Mouse (Mus musculus) heart, postnatal 0 days (tissue): ENCODE results near the gene Anxa8. TPM values are rescaled to one million over a fixed set of nuclear protein-coding genes. Genes with fewer than 3 reads are reported as not detected.

Experiments used
- ATAC-seq: fragments of 200-750 bp; cut with Nextera tagmentation; 2 replicates; pipeline ENCODE4 v1.8.0; 2017; ENCODE audit warnings: low read depth, moderate number of reproducible peaks, moderate library complexity; ENCODE audit not compliant: insufficient read depth
- DNase-seq: peaks from one replicate; pipeline ENCODE4 v3.0.0-alpha.2; 2016; ENCODE audit warnings: low spot score
- H3K27ac ChIP-seq: fragments of 300-500 bp; sonication (generic); 2 replicates; pipeline ENCODE4 v1.5.1; 2014; ENCODE audit warnings: low read depth, mild to moderate bottlenecking
- H3K27me3 ChIP-seq: fragments of 300-500 bp; sonication (generic); 2 replicates; pipeline ENCODE4 v1.6.1; 2014; ENCODE audit warnings: low read length, mixed read lengths; ENCODE audit not compliant: control insufficient read depth, insufficient read depth
- H3K36me3 ChIP-seq: fragments of 300-500 bp; sonication (generic); replicated peaks from 2 replicates; pipeline ENCODE4 v1.6.1; 2014; ENCODE audit warnings: low read length, mixed read lengths; ENCODE audit not compliant: control insufficient read depth, insufficient read depth
- H3K4me1 ChIP-seq: fragments of 300-500 bp; sonication (generic); 2 replicates; pipeline ENCODE4 v1.6.1; 2014; ENCODE audit warnings: antibody characterized with exemption; ENCODE audit not compliant: control insufficient read depth, insufficient read depth
- H3K4me2 ChIP-seq: fragments of 300-500 bp; sonication (generic); 2 replicates; pipeline ENCODE4 v1.6.1; 2014; ENCODE audit warnings: low read depth, mild to moderate bottlenecking, low read length, moderate library complexity
- H3K4me3 ChIP-seq: fragments of 300-500 bp; sonication (generic); 2 replicates; pipeline ENCODE4 v1.5.1; 2014; ENCODE audit warnings: low read depth, low read length
- H3K9ac ChIP-seq: fragments of 300-500 bp; sonication (generic); replicated peaks from 2 replicates; pipeline ENCODE4 v1.6.1; 2014; ENCODE audit warnings: low read depth, low read length, mixed read lengths
- H3K9me3 ChIP-seq: fragments of 300-500 bp; sonication (generic); replicated peaks from 2 replicates; pipeline ENCODE4 v1.6.1; 2016; ENCODE audit warnings: low read length; ENCODE audit not compliant: control insufficient read depth
- CTCF ChIP-seq: IDR thresholded peaks from 2 replicates; pipeline ENCODE4 v1.5.1; 2016; ENCODE audit warnings: antibody characterized with exemption, control low read depth, low read depth
- EP300 ChIP-seq: IDR thresholded peaks from 2 replicates; pipeline ENCODE4 v1.6.1; 2016; ENCODE audit warnings: antibody characterized with exemption, low read depth
- WGBS: fragments of 180-500 bp; shearing (Covaris S2); extraction: QIAGEN DNeasy Blood & Tissue Kit; methylation state at CpG from one replicate; pipeline ENCODE4 v1.1.7; 2014; 5-methylcytosine and 5-hydroxymethylcytosine counted together
- polyA plus RNA-seq: library from polyadenylated mRNA; unstranded; fragments of >200 nt; fragmentation: Nextera tagmentation; extraction: Ambion mirVana; gene quantifications from 2 replicates; pipeline ENCODE4 v1.2.1, GENCODE M21; 2015
- total RNA-seq: library from RNA; depleted of rRNA; stranded (reverse); fragments of >200 nt; gene quantifications from 2 replicates; pipeline ENCODE4 v1.2.3, GENCODE M21; 2014; ENCODE audit warnings: low replicate concordance

Anxa8 gene
- total and polyA plus RNA-seq, 2 experiments from 2014 or later: 1.7 to 4.8 TPM

DNA sequence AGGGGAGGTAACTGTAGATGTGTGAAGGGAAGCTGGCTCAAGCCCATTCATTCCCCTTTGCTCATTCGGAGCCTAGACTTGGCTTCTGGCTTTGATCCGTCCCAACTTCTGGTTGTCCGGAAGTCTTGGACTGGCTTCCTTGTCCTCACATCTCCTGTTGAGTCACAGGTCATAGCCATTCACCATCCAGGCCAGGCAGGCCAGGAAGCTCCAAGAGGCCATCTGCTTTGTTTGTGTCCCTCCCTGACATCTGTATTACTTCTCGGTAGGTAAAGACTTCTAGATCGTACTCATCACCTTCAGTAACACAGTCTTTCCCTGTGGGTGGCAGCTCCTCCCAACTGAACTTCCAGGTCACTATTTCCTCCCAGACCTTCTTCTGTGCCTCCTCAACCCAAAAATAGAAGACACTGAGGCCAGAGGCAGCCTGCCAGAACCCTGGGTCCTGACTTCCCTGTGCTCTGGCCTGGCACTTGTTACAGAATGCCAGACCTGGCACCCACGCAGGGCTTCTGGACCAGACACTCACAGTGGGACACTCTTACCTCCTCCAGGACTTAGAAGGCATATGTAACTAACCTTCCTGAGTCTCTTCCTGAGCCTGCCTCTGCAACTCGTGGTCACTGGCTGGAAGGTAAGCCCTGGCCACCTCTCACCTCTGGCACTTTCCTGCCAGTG is 33.4 kb downstream of the Anxa8 start:
- TF ChIP-seq CTCF (no peak), EP300 (no peak)
- Histone ChIP-seq H3K4me1 (peaks cover 19% of the 10 kb centered on the region), H3K9me3 (no peaks in the 10 kb centered on the region), H3K4me2 (no peak overlapping the region), H3K36me3 (no peaks in the 10 kb centered on the region), H3K27me3 (no peaks in the 10 kb centered on the region), H3K27ac (no peak overlapping the region), H3K9ac (no peak overlapping the region), H3K4me3 (no peak overlapping the region)
- WGBS: 46% methylated on average over 7 of the region's 7 CpGs
- ATAC-seq: no peak
- DNase-seq: no peak

GRCm38 (mm10) chr14:34120016-34120910 is 34.5 kb downstream of the Anxa8 start:
- DNase-seq: peak; percentile 39
- 57% methylated on average over 12 of the region's 12 CpGs for WGBS

GRCm38 (mm10) chr14:34120923-34121351 is 35.2 kb downstream of the Anxa8 start:
- peaks cover 19% of the 10 kb centered on the region for H3K4me1 ChIP-seq
- DNase-seq (no peak), ATAC-seq (no peak)
- H3K4me2 ChIP-seq: no peak overlapping the region
- 93% methylated on average over 3 of the region's 3 CpGs for WGBS
- no peaks in the 10 kb centered on the region for H3K36me3 ChIP-seq
- H3K27me3 ChIP-seq: no peaks in the 10 kb centered on the region
- H3K27ac ChIP-seq: no peak overlapping the region
- TF ChIP-seq CTCF: no peak
- TF ChIP-seq EP300: no peak
- H3K9ac ChIP-seq: no peak overlapping the region
- no peak overlapping the region for H3K4me3 ChIP-seq
- H3K9me3 ChIP-seq: no peaks in the 10 kb centered on the region

More at GRCm38 (mm10) chr14:34120016-34120910, 34.5 kb downstream of the Anxa8 start:
- no peaks in the 10 kb centered on the region for H3K27me3 ChIP-seq
- ATAC-seq: peak; percentile 89
- peaks cover 19% of the 10 kb centered on the region for H3K4me1 ChIP-seq
- no peaks in the 10 kb centered on the region for H3K36me3 ChIP-seq
- no peaks in the 10 kb centered on the region for H3K9me3 ChIP-seq
- H3K27ac ChIP-seq: peak overlapping the region; percentile 18; the same call in 1 of the 2 replicates
- no peak overlapping the region for H3K4me3 ChIP-seq
- no peak overlapping the region for H3K9ac ChIP-seq
- H3K4me2 ChIP-seq: no peak overlapping the region
- 0 out of 2 replicates have a peak, but pooled peaks have one; percentile 30 for TF ChIP-seq EP300
- no peak for TF ChIP-seq CTCF

DNA sequence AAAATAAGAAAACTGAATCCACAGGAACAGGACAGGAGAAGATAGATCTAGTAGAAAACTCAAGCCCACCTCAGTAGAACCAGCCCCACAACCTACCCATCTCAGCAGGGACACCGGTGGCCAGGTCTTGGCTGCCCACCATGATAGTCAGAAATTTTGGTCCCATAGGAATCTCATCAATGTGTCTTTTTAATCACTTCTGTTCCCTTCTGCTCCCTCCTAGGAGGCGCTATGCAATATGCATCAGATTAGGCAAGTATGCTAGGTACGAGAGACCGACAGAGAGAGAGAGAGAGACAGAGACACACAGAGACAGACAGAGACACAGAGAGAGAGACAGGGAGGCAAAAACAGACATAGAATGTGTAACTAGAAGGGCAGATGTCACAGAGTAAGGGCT is 35.9 kb downstream of the Anxa8 start:
- 91% methylated on average over 4 of the region's 4 CpGs for WGBS
- H3K9me3 ChIP-seq: no peaks in the 10 kb centered on the region
- H3K27ac ChIP-seq: no peak overlapping the region
- H3K36me3 ChIP-seq: no peaks in the 10 kb centered on the region
- TF ChIP-seq EP300 (no peak), CTCF (no peak)
- DNase-seq (no peak), ATAC-seq (no peak)
- H3K4me3 ChIP-seq: no peak overlapping the region
- peaks cover 19% of the 10 kb centered on the region for H3K4me1 ChIP-seq
- no peaks in the 10 kb centered on the region for H3K27me3 ChIP-seq
- no peak overlapping the region for H3K4me2 ChIP-seq
- H3K9ac ChIP-seq: no peak overlapping the region

GRCm38 (mm10) chr14:34131216-34131615 is 45.4 kb downstream of the Anxa8 start:
- no peaks in the 10 kb centered on the region for H3K36me3 ChIP-seq
- H3K9me3 ChIP-seq: no peaks in the 10 kb centered on the region
- no peak overlapping the region for H3K9ac ChIP-seq
- TF ChIP-seq CTCF: no peak
- TF ChIP-seq EP300: no peak
- 60% methylated on average over 6 of the region's 6 CpGs for WGBS
- ATAC-seq (no peak), DNase-seq (no peak)
- no peak overlapping the region for H3K27ac ChIP-seq
- no peaks in the 10 kb centered on the region for H3K27me3 ChIP-seq
- no peak overlapping the region for H3K4me2 ChIP-seq
- H3K4me1 ChIP-seq: no peaks in the 10 kb centered on the region
- H3K4me3 ChIP-seq: no peak overlapping the region
